Mouse (Mus musculus) lung, embryonic 14.5 days (tissue): ENCODE measurements at regions not wholly inside any gene's neighbourhood (a gene's known extent, or its start where the extent isn't known, plus 50 kb on each side); places are given as distances from the start of the nearest gene placed in this dataset.
A peak's percentile ranks its signal among the peaks of the same experiment; 100 is the strongest.

ENCODE experiments used
- ATAC-seq: fragments of 200-750 bp; cut with Nextera tagmentation; 2 replicates; pipeline ENCODE4 v1.8.0; 2017; ENCODE audit warnings: mild to moderate bottlenecking, moderate TSS enrichment, moderate library complexity; ENCODE audit not compliant: insufficient read depth
- DNase-seq: peaks from one replicate; pipeline ENCODE4 v3.0.0-alpha.2; 2015
- H3K27ac ChIP-seq: fragments of 300-500 bp; sonication (generic); 2 replicates; pipeline ENCODE4 v1.5.1; 2014; ENCODE audit warnings: low read depth, mild to moderate bottlenecking, moderate library complexity
- H3K27me3 ChIP-seq: fragments of 300-500 bp; sonication (generic); 2 replicates; pipeline ENCODE4 v1.6.1; 2014; ENCODE audit warnings: low read length, control low read depth; ENCODE audit not compliant: insufficient read depth
- H3K36me3 ChIP-seq: fragments of 300-500 bp; sonication (generic); 2 replicates; pipeline ENCODE4 v1.6.1; 2014; ENCODE audit warnings: control low read depth; ENCODE audit not compliant: insufficient read depth
- H3K4me1 ChIP-seq: fragments of 300-500 bp; sonication (generic); 2 replicates; pipeline ENCODE4 v1.6.1; 2014; ENCODE audit warnings: antibody characterized with exemption, control low read depth; ENCODE audit not compliant: insufficient read depth
- H3K4me2 ChIP-seq: fragments of 300-500 bp; sonication (generic); 2 replicates; pipeline ENCODE4 v1.6.1; 2014; ENCODE audit warnings: mild to moderate bottlenecking
- H3K4me3 ChIP-seq: fragments of 300-500 bp; sonication (generic); 2 replicates; pipeline ENCODE4 v1.5.1; 2014; ENCODE audit warnings: low read depth, low read length
- H3K9ac ChIP-seq: fragments of 300-500 bp; sonication (generic); 2 replicates; pipeline ENCODE4 v1.6.1; 2014
- H3K9me3 ChIP-seq: fragments of 300-500 bp; sonication (generic); 2 replicates; pipeline ENCODE4 v1.6.1; 2016; ENCODE audit warnings: low read depth, low read length, control low read depth
- CTCF ChIP-seq: IDR thresholded peaks from 2 replicates; pipeline ENCODE4 v1.5.1; 2016; ENCODE audit warnings: antibody characterized with exemption, low read depth
- WGBS: fragments of 180-500 bp; shearing (Covaris S2); extraction: QIAGEN DNeasy Blood & Tissue Kit; methylation state at CpG from one replicate; pipeline ENCODE4 v1.1.7; 2014; 5-methylcytosine and 5-hydroxymethylcytosine counted together

GRCm38 (mm10) chr3:102602766-102603165 is 131.6 kb upstream of the Tspan2 start:
- Histone ChIP-seq H3K9ac (no peak overlapping the region), H3K27me3 (no peaks in the 10 kb centered on the region), H3K4me2 (no peak overlapping the region), H3K27ac (no peak overlapping the region), H3K9me3 (no peaks in the 10 kb centered on the region), H3K36me3 (no peaks in the 10 kb centered on the region), H3K4me1 (no peaks in the 10 kb centered on the region), H3K4me3 (no peak overlapping the region)
- 89% methylated on average over 13 of the region's 13 CpGs for WGBS
- TF ChIP-seq CTCF: no peak
- no peak for DNase-seq
- ATAC-seq: no peak

GRCm38 (mm10) chr3:102605284-102605683 is 129.0 kb upstream of the Tspan2 start:
- H3K9ac ChIP-seq: no peak overlapping the region
- no peaks in the 10 kb centered on the region for H3K27me3 ChIP-seq
- H3K4me3 ChIP-seq: no peak overlapping the region
- no peaks in the 10 kb centered on the region for H3K4me1 ChIP-seq
- ATAC-seq (no peak), DNase-seq (no peak)
- H3K27ac ChIP-seq: no peak overlapping the region
- no peak for TF ChIP-seq CTCF
- 76% methylated on average over 2 of the region's 2 CpGs for WGBS
- no peaks in the 10 kb centered on the region for H3K9me3 ChIP-seq
- H3K36me3 ChIP-seq: no peaks in the 10 kb centered on the region
- H3K4me2 ChIP-seq: no peak overlapping the region

GRCm38 (mm10) chr3:102610970-102611369 is 123.4 kb upstream of the Tspan2 start:
- DNase-seq (peak; percentile 51), ATAC-seq (no peak)
- Histone ChIP-seq H3K4me3 (no peak overlapping the region), H3K4me2 (no peak overlapping the region), H3K27me3 (no peaks in the 10 kb centered on the region), H3K36me3 (no peaks in the 10 kb centered on the region), H3K9me3 (no peaks in the 10 kb centered on the region), H3K27ac (no peak overlapping the region), H3K9ac (no peak overlapping the region), H3K4me1 (0 out of 2 replicates have a peak, but pooled peaks cover 5% of the 10 kb centered on the region)
- no peak for TF ChIP-seq CTCF
- WGBS: 18% methylated on average over 5 of the region's 5 CpGs

GRCm38 (mm10) chr3:102611398-102612366 is 122.6 kb upstream of the Tspan2 start:
- Histone ChIP-seq H3K4me3 (no peak overlapping the region), H3K9me3 (no peaks in the 10 kb centered on the region), H3K4me2 (no peak overlapping the region), H3K36me3 (no peaks in the 10 kb centered on the region), H3K9ac (no peak overlapping the region), H3K27me3 (no peaks in the 10 kb centered on the region), H3K4me1 (0 out of 2 replicates have a peak, but pooled peaks cover 5% of the 10 kb centered on the region), H3K27ac (no peak overlapping the region)
- 40% methylated on average over 18 of the region's 18 CpGs for WGBS
- DNase-seq (peak; percentile 76), ATAC-seq (peak; percentile 71; the same call in 1 of the 2 replicates)
- TF ChIP-seq CTCF: no peak

GRCm38 (mm10) chr3:102619666-102620377 is 114.5 kb upstream of the Tspan2 start:
- no peaks in the 10 kb centered on the region for H3K4me1 ChIP-seq
- H3K27ac ChIP-seq: no peak overlapping the region
- no peak overlapping the region for H3K4me2 ChIP-seq
- no peaks in the 10 kb centered on the region for H3K36me3 ChIP-seq
- H3K9ac ChIP-seq: no peak overlapping the region
- DNase-seq: no peak
- no peak overlapping the region for H3K4me3 ChIP-seq
- WGBS: 67% methylated on average over 8 of the region's 8 CpGs
- no peaks in the 10 kb centered on the region for H3K9me3 ChIP-seq
- no peaks in the 10 kb centered on the region for H3K27me3 ChIP-seq
- TF ChIP-seq CTCF: no peak
- ATAC-seq: no peak

- WGBS: 27% methylated on average over 4 of the region's 4 CpGs
- DNase-seq (peak; percentile 83), ATAC-seq (peak; percentile 96)
- H3K9ac ChIP-seq: no peak overlapping the region
- H3K4me1 ChIP-seq: no peaks in the 10 kb centered on the region
- H3K27me3 ChIP-seq: no peaks in the 10 kb centered on the region
- H3K36me3 ChIP-seq: no peaks in the 10 kb centered on the region
- H3K9me3 ChIP-seq: no peaks in the 10 kb centered on the region
- H3K4me2 ChIP-seq: no peak overlapping the region
- peak; percentile 57 for TF ChIP-seq CTCF
- no peak overlapping the region for H3K4me3 ChIP-seq
- H3K27ac ChIP-seq: no peak overlapping the region
Measured at GRCm38 (mm10) chr3:102636076-102636475, 98.3 kb upstream of the Tspan2 start.

GRCm38 (mm10) chr3:102636674-102637073 is 97.7 kb upstream of the Tspan2 start:
- peak overlapping the region; percentile 31; the same call in 1 of the 2 replicates for H3K27ac ChIP-seq
- no peaks in the 10 kb centered on the region for H3K36me3 ChIP-seq
- WGBS: 42% methylated on average over 4 of the region's 4 CpGs
- TF ChIP-seq CTCF: no peak
- H3K9me3 ChIP-seq: no peaks in the 10 kb centered on the region
- no peaks in the 10 kb centered on the region for H3K27me3 ChIP-seq
- ATAC-seq (peak; percentile 87), DNase-seq (peak; percentile 81)
- no peak overlapping the region for H3K4me3 ChIP-seq
- no peak overlapping the region for H3K4me2 ChIP-seq
- H3K4me1 ChIP-seq: no peaks in the 10 kb centered on the region
- H3K9ac ChIP-seq: no peak overlapping the region
